Mouse (Mus musculus) neutrophil, adult 83 days (primary cell): ENCODE measurements around the gene Cep41. TPM values are rescaled to one million over a fixed set of nuclear protein-coding genes. Genes with fewer than 3 reads are reported as not detected.

ENCODE experiments used
- total RNA-seq, 2 experiments: library from RNA; stranded (reverse); gene quantifications; one replicate each; pipeline ENCODE4 v1.2.4; 2023

Cep41 gene
- total RNA-seq: 1 to 10 TPM; 2.0 to 3.0 TPM

DNA sequence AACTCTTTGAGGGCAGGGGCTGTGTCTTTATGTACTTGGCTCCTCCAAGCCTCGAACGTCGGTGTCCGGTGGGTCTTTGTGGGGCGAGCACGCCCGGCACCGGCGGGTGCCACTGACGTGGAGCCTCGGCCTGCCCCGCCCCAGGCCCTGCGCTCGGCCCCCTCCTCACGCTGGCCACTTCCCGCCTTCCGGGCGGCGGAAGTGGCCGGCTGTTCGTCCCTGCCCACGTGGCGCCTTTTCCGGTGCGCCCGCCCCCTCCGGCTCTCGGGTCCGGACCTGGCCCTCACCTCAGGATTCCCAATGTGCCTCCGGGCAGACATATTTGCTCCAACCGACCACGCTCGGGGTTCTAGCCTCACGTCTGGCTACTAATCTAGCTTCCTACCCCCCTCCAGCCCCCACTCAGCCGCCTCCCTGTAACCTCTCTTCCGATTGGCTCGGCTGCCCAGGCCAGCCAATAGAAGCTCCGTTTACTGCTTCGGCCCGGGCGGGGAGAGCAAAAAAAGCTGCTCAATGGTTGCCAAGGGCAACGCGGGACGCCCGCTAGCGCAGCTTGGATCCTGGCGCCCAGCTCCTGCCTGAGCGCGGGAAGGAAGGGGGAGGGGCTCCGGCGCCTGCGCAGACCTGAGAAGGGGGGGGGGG is at the start of gene Cep41:
Cep41 (minus strand) TSS at position 400 of the 642 bp plus-strand sequence.

DNA sequence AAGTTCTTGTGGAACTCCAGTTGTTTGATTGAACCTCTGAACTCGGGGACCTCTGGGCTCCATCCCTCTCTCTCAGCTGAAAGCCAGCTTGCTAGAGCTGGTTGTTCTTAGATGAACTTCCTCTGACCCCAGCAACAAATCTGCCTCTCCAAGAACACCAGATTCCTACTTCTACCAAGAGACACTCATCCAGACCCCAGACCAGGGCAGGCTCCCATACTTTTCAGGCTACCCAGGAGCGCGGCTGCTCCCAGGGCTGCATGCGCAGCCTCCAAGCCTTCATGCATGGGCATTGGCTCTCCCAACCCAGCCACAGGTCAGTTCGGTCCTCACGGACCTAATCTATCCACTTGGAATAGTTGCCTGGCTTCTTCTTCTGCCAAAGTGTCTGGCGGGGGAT is 29.8 kb upstream of the Cep41 start, which contains the start of gene Mest:
Mest (plus strand) TSS at position 217 of the 400 bp plus-strand sequence.

DNA sequence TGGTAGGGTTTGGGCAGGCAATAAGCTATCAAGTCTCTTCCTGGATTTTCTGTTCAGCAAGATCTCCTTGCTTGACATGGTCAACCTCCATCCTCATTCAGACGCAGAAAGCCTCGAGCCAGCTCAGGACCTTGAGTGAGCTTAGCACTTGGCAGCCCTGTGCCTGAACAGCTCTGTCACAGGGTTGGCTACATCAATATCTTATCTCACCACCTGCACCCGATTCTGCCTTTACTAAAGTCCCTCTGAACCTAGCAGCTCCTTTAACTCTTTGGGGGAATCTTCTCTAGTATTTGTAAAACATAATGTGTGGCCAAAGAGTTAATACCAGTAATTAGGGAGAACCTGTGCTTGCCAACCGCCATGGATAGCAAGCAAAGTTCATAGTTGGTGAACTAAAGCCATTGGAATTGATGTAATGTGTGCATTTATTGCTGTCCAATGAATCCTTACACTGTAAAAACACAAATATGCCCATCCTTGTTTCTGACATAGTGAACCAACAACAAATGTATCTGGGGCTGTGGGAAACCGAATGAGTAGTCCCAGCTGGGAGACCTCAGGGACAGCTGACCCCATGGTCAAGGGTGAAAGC is 54.8 kb downstream of the Cep41 start, which contains the start of gene Cpa1:
Cpa1 (plus strand) TSS at position 545 of the 595 bp plus-strand sequence.

DNA sequence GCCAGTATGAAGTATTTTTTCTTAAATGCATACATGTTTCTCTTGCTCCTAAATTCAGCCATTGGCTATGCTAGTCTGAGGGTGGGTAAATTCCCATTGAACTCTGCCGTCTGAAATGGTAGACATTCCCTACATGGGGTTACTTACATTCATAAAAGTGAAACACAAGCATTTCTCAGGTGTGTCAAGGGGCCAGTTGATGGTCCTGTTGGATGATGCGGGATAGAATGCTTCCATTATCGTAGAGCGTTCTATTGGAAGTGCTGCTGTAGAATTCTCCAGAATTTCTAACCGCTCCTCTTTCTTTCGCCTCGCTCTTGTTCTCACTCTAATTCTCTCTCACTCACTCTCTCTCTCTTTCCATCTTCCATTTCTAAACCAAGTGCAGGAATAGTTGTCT is 82.8 kb downstream of the Cep41 start, which contains the start of gene Cpa5:
Cpa5 (plus strand) TSS at position 301 of the 400 bp plus-strand sequence.

Other genes starting within 250 kb of the Cep41 start
- gene Tmem209, start 184.0 kb downstream of the Cep41 start, total RNA-seq: 10 to 100 TPM; 20.9 to 21.5 TPM
- gene Ssmem1, start 183.9 kb downstream of the Cep41 start, total RNA-seq: 1 to 10 TPM in 1 of 2 experiments, under 1 TPM in 1; 0.81 to 1.7 TPM
- not detected for gene Cpa2, start 152.2 kb downstream of the Cep41 start, total RNA-seq
- not detected for gene Cpa4, start 125.4 kb downstream of the Cep41 start, total RNA-seq
- gene Cpa5, start 82.7 kb downstream of the Cep41 start, total RNA-seq: not detected
- gene Cpa1, start 54.5 kb downstream of the Cep41 start, total RNA-seq: not detected
- gene Mest, start 29.8 kb upstream of the Cep41 start, total RNA-seq: under 1 TPM in 1 of 2 experiments, not detected in 1; 0.48 TPM
- gene Copg2, start 203.0 kb upstream of the Cep41 start, total RNA-seq: 10 to 100 TPM; 53.6 to 56.8 TPM
- not detected for gene Tsga13, start 221.8 kb upstream of the Cep41 start, total RNA-seq